Mouse (Mus musculus): ENCODE results near the gene Zfp740. TPM values are rescaled to one million over a fixed set of nuclear protein-coding genes. Genes with fewer than 3 reads are reported as not detected.
"Not testable (repeated sequence)": the region's sequence is repeated elsewhere in the genome, so short reads cannot be mapped to it uniquely, and the experiment has no call there.

The Zfp740 gene
- 100 to 1,000 TPM in 1 of 4 experiments, 10 to 100 TPM in 3; 61.9 to 108 (median 86.0) TPM for total RNA-seq (2022)

GRCm38 (mm10) chr15:102202971-102203834, at the start of gene Zfp740:
Zfp740 (plus strand) TSS chr15:102203249.
- DNase-seq = peak; percentile 95

DNA sequence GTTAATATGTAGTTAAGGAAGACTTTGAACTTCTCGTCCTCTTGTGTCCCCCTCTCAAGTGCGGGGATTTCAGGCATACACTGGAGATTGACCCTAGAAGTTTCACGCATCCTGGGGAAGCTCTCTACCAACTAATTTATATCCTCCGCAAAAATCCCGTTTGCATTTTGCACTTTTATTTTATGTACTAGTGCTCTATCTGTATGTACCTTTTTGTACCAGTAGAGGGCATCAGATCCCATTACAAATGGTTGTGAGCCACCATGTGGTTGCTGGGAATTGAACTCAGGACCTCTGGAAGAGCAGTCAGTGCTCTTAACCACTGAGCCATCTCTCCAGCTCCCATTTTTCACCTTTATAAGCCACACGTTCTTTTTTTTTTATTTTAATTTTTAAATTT, 48.0 kb upstream of the Zfp740 start:
- DNase-seq = not testable (repeated sequence)

DNA sequence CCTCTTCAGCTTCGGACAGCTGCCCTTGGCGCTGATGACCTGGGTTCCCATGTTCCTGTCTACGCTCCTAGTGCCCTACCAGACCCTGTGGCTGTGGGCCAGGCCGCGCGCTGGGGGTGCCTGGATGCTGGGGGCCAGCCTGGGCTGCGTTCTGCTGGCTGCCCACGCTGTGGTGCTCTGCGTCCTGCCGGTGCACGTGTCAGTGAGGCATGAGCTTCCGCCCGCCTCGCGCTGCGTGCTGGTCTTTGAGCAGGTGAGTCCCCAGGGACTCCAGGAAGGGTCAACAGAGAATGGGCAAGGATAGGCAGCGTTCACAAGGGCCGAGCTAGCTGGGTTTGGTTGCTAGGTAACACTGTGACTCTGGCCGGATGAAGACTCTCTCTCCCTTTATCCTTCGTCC, 46.2 kb upstream of the Zfp740 start:
- DNase-seq = no peak

DNA sequence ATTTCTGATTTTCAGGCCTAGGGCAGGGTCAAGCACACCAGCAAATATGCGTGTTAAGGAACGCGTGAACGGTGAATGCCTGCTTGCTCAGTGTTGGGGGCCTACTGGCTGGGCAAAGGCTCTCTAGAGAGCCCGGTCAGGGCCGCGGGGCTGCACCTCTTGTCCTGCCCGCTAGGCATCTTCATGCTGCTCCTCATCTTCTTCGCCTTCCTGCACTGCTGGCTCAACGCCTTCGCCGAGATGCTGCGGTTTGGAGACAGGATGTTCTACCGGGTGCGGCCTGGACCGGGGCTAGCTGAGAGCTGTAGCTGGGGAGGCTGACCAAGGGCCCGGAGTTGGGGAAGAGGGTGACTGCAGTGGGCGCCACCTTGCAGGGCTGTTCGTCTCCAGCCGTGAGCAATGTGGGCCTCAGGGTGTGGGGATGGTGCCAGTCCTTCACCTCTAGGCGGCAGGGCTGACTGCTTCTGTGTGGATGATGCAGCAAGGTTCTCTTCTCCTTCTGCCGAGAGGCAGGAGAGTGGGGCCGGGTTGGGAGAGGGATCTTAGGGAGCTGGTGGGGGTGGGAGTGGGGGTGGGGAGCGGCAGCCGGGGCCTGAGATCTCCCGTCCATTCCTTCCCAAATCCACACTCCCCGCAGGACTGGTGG, 42.5 kb upstream of the Zfp740 start:
- DNase-seq = no peak

DNA sequence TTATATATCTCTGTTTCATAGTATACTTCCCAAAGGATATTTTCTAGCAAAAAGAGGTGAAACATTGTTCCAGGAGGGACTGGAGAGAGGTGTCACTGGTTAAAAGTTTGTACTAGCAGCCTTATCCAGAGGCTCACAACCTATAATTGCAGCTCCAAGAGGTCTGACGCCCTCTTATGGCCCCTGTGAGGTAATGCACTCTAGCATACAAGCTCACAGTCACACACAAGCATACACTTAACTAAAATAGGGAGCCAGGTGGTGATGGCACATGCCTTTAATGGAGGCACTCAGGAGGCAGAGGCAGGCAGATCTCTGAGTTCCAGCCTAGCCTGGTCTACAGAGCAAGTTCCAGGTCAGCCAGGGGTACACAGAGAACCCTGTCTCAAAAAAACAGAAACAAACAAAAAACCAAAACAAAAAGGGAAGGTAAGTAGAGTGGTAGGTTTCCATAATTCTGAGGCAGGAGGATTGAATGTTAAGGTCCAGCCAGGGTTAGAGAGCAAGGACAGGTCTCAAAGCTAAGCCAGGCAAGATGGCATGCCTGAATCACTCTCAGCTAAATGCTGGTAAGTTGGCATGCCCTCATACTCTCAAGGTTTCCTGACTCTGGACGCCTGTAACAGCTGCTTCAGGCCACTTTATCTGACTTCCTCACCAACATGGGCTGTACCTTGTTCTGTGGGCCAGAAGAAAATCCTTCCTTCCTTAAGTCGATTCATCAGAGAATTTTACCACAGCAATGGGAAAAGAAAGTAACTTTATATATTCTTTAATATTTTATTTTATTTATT, 39.0 kb upstream of the Zfp740 start:
- no peak for DNase-seq

GRCm38 (mm10) chr15:102165468-102166100, 37.5 kb upstream of the Zfp740 start:
- DNase-seq = no peak

- peak; percentile 48 for DNase-seq
Measured at GRCm38 (mm10) chr15:102167620-102168021, 35.4 kb upstream of the Zfp740 start.

- no peak for DNase-seq
Measured at GRCm38 (mm10) chr15:102169064-102169463, 34.0 kb upstream of the Zfp740 start.

DNA sequence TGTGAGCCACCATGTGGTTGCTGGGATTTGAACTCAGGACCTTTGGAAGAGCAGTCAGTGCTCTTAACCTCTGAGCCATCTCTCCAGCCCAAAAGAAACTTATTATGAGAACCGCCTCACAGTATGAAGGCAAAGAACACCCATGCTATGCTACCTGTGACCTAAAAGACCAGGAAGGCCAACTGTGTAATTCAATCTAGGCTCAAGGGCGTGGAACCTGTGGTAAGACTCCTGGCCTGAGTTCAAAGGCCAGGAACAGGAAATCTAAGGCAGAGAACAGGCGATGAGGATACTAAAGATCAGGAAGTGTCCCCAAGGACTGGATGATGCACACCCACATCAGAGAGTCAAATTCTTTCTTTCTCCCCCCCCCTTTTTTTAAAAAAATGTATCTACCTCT, 29.5 kb upstream of the Zfp740 start:
- no peak for DNase-seq

GRCm38 (mm10) chr15:102175736-102176319, 27.2 kb upstream of the Zfp740 start:
- DNase-seq = no peak

DNA sequence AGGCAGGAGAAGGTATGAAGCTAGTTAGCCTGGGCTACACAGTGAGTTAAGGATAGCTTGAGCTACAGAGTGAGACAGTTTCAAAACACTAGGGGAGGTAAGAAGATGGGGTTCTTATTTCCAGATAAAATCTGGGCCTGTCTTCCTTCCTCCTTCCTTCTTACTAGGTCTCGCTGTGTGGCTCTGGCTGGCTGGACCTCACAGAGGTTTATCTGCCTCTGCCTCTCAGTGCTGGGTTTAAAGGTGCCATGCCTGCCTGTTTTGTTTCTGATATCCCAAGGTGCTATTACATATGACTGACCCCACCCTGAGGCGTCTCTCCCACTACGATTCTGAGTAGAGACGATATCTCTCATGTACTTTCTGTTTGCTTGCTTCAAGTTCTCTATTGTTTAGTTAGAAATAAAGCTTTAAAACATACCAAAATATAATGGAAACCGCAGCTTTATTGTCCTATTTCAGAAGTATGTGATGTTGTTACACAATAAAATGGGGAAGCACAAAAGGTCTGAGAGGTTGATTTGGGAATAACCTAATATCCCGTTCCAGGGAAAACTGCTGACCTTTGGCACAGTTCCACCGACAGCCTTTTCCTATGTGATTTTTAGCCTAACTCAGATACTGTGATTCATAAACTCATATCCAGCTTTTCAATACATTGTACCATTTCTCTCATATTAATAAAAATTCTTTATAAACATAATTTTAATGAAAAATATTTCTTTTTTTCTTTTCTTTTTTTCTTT, 26.3 kb upstream of the Zfp740 start:
- no peak for DNase-seq

GRCm38 (mm10) chr15:102177417-102177816, 25.6 kb upstream of the Zfp740 start:
- no peak for DNase-seq

DNA sequence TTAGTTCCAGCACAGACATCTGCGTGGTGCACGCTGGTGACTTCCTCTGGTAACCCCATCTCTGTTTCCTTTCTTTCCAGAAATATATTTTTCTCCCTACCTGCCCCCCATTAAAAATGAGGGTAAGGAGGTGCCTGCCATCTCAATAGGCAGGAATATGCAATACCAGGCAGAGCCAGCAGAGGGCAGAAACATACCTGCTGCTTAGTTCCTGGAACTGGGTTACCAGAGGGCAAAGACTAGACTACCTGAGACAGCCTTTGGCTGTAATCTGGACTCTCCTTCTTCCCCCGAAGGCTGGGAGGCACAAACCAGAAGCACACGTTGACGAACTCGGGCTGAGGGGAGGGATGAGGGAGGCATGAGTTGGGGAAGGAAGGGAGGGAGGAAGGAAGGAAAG, 24.8 kb upstream of the Zfp740 start:
- DNase-seq = peak; percentile 70

- no peak for DNase-seq
Measured at GRCm38 (mm10) chr15:102179106-102179505, 23.9 kb upstream of the Zfp740 start.

GRCm38 (mm10) chr15:102179924-102180323, 23.1 kb upstream of the Zfp740 start:
- no peak for DNase-seq

GRCm38 (mm10) chr15:102183076-102183475, 20.0 kb upstream of the Zfp740 start:
- DNase-seq = no peak

DNA sequence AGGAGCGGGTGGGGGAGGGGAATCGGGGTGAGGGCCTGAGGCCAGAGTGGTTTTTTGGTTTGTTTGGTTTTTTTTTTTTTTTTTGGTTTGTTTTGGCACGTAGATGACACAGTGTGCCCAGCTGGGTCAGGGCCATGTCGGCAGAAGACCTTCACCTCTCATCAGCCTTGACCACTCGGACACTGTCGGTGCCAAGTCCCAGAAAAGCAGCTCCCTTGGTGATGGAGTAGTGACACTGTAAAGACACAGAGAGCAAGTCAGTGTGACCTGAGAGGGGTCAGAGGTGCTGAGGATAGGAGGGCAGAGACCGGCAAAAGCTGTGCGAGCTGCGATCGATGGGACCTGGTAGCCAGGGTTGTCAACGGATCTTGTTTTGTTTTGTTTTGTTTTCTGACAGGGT, 16.8 kb upstream of the Zfp740 start:
- DNase-seq = no peak

DNA sequence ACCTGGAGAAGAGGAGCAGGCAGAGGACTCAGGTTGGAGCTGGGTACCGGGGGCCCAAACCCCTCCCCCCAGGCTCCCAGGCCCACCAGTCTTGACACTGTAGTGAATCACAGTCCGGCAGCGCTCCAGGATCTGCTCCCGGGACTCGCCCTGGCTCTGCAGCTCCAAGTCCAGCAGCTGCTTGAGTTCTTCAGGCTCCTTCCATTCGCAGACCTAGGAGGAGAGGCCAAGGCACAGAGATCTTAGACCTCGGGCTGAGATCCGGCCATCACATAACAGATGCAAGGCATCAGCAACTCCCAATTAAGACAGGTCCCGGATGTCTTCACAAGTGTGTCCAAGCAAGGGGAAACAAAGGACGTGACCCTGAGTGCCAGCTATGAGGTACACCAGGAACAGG, 15.0 kb upstream of the Zfp740 start:
- no peak for DNase-seq

GRCm38 (mm10) chr15:102188883-102189282, 14.2 kb upstream of the Zfp740 start:
- no peak for DNase-seq

GRCm38 (mm10) chr15:102191699-102192098, 11.3 kb upstream of the Zfp740 start:
- no peak for DNase-seq

GRCm38 (mm10) chr15:102192271-102192812, 10.7 kb upstream of the Zfp740 start:
- no peak for DNase-seq

Measured in adrenal gland, adult 8-10 months (tissue).